1 mouse cellular context compared by ENCODE assay signal in genomic region chr8:81731332-81731731, GRCm38 (mm10).
TF ChIP-seq lines count a peak whose summit lies in the region.

No protein-coding gene starts in this region.

TF ChIP-seq in MEL, 35 proteins besides CTCF, POLR2A, EP300 and RAD21 (continued from another document):
- TF ChIP-seq ZKSCAN1 (IDR thresholded peaks at IDR 0.05; ENCODE audit: low read depth, low read length): no peak
- no peak for TF ChIP-seq MYC (IDR thresholded peaks at IDR 0.05; ENCODE audit: low read depth, low read length)
- TF ChIP-seq TAL1 (IDR thresholded peaks at IDR 0.05; ENCODE audit: low read length): no peak
- no peak for TF ChIP-seq POLR2AphosphoS5 (IDR thresholded peaks at IDR 0.05; ENCODE audit: borderline replicate concordance, low read depth, low read length)
TF ChIP-seq in MEL: peak in this region for 10.
